In genomic region chr15:102503924-102504782, GRCm38 (mm10) we compare ENCODE assay signal across 33 mouse cellular contexts. TPM values are rescaled to one million over a fixed set of nuclear protein-coding genes. Genes with fewer than 3 reads are reported as not detected.
DNase-seq lines count a peak whose midpoint lies in the region; ATAC-seq and TF ChIP-seq lines count a peak whose summit lies in the region.
"Had no signal": no experiment of that assay in that cellular context is flagged by ENCODE, and none has a peak within 500 bp of the region (broad histone marks: within the 10 kb centered on the region; RNA-seq: fewer than 3 reads in every experiment).

No protein-coding gene starts in this region.

- in situ Hi-C loops in ES-E14 (cut with MboI; ENCODE audit: low sequenced_read_pairs in 2 of 2, unreplicated experiment in 2 of 2), result no loop called here

- WGBS in heart, embryonic 12.5 days, result 88% methylated on average over 9 of the region's 9 CpGs

- no peak overlapping the region for H3K4me3 ChIP-seq in heart, embryonic 12.5 days
- H3K4me3 ChIP-seq in layer of hippocampus, adult 2 months, result no peak overlapping the region
- no peak overlapping the region for H3K4me3 ChIP-seq in ES-E14 (ENCODE audit: insufficient read depth in 1 of 2, low read depth in 1 of 2, low read length in 2 of 2, poor library complexity in 1 of 2, severe bottlenecking in 1 of 2)
- H3K4me3 ChIP-seq: embryonic facial prominence, embryonic 12.5 days; forebrain, embryonic 12.5 days; left cerebral cortex, adult 2 months; liver, embryonic 12.5 days; lung, embryonic 15.5 days; megakaryocyte, embryonic 14.5 days; neural tube, embryonic 13.5 days had no signal

- no peak overlapping the region for H3K27ac ChIP-seq in heart, embryonic 12.5 days (ENCODE audit: poor library complexity, severe bottlenecking)
- peak overlapping the region; percentile 76; the same call in 1 of the 2 replicates for H3K27ac ChIP-seq in layer of hippocampus, adult 2 months
- H3K27ac ChIP-seq in ES-E14 (ENCODE audit: insufficient read depth, low read depth, low read length, poor library complexity, severe bottlenecking), result no peak overlapping the region
- H3K27ac ChIP-seq: hindbrain, embryonic 14.5 days; kidney, postnatal 0 days; left cerebral cortex, adult 2 months; liver, embryonic 12.5 days; lung, embryonic 15.5 days; neural tube, embryonic 13.5 days had no signal

- H3K9me3 ChIP-seq in heart, embryonic 12.5 days (replicated peaks), result no peaks in the 10 kb centered on the region
- H3K9me3 ChIP-seq in ES-E14 (ENCODE audit: control insufficient read depth, insufficient read depth, low read depth, low read length), result no peaks in the 10 kb centered on the region
- H3K9me3 ChIP-seq: embryonic facial prominence, embryonic 12.5 days; forebrain, embryonic 12.5 days; liver, embryonic 12.5 days; lung, embryonic 15.5 days; megakaryocyte, embryonic 14.5 days; neural tube, embryonic 13.5 days had no signal

- H3K9ac ChIP-seq in heart, embryonic 12.5 days, result no peak overlapping the region
- no peak overlapping the region for H3K9ac ChIP-seq in ES-E14 (ENCODE audit: insufficient read depth, low read depth, low read length, poor library complexity, severe bottlenecking)
- H3K9ac ChIP-seq: embryonic facial prominence, embryonic 12.5 days; forebrain, embryonic 12.5 days; hindbrain, embryonic 14.5 days; liver, embryonic 12.5 days; lung, embryonic 15.5 days; neural tube, embryonic 13.5 days had no signal

- peak; percentile 91 for DNase-seq in heart, adult 11 months
- no peak for DNase-seq in layer of hippocampus, adult 2 months (ENCODE audit: low spot score in 2 of 2)
- no peak for DNase-seq in layer of hippocampus, postnatal 36 days
- no peak for DNase-seq in ES-E14 (ENCODE audit: low read depth, low spot score)
- no peak for DNase-seq in adrenal gland, postnatal 36 days
- DNase-seq: adrenal gland, adult 8-10 months; B cell, adult 2 months; cerebellum, postnatal 10 days; heart, postnatal 36 days; kidney, adult 18-20 months; lung, postnatal 36 days; midbrain, embryonic 14.5 days; retina, postnatal 1 day had no signal

- no peaks in the 10 kb centered on the region for H3K27me3 ChIP-seq in heart, embryonic 12.5 days (replicated peaks)
- H3K27me3 ChIP-seq: CH12.LX; embryonic facial prominence, embryonic 12.5 days; forebrain, embryonic 12.5 days; liver, embryonic 12.5 days; lung, embryonic 15.5 days; megakaryocyte, embryonic 14.5 days; neural tube, embryonic 13.5 days had no signal

- H3K4me1 ChIP-seq in heart, embryonic 12.5 days (replicated peaks), result peaks cover 20% of the 10 kb centered on the region
- peaks cover 0 to 14% of the 10 kb centered on the region in 2 experiments; a peak in 3 of 4 replicates for H3K4me1 ChIP-seq in ES-E14 (ENCODE audit: control insufficient read depth in 2 of 2, insufficient read depth in 2 of 2, low read length in 2 of 2, poor library complexity in 1 of 2)
- H3K4me1 ChIP-seq: embryonic facial prominence, embryonic 12.5 days had no signal

- peaks cover 72% of the 10 kb centered on the region for H3K36me3 ChIP-seq in heart, embryonic 12.5 days
- H3K36me3 ChIP-seq in ES-E14 (ENCODE audit: control insufficient read depth, insufficient read depth, low read length, poor library complexity, severe bottlenecking), result peaks cover 45% of the 10 kb centered on the region

- TF ChIP-seq CTCF in layer of hippocampus, adult 2 months (conservative IDR thresholded peaks at IDR 0.05), result no peak

- no peak for ATAC-seq in heart, embryonic 12.5 days (ENCODE audit: insufficient number of reproducible peaks, low FRiP score)
- 0 out of 2 replicates have a peak, but pooled peaks have one; percentile 21 for ATAC-seq in erythroid progenitor cell, adult 5-6 weeks (replicated peaks; ENCODE audit: low FRiP score, poor library complexity, severe bottlenecking)
- ATAC-seq: activated CD4-positive, CD25-positive, alpha-beta regulatory T cell, adult 4 months; inflammation-experienced regulatory T-cells, adult 6 months; liver, embryonic 12.5 days had no signal

- H3K4me2 ChIP-seq in heart, embryonic 12.5 days, result no peak overlapping the region
- H3K4me2 ChIP-seq: embryonic facial prominence, embryonic 12.5 days; forebrain, embryonic 12.5 days; hindbrain, embryonic 14.5 days; liver, embryonic 12.5 days; lung, embryonic 15.5 days; neural tube, embryonic 13.5 days had no signal

TF ChIP-seq in ES-E14, 5 proteins besides CTCF, POLR2A, EP300 and RAD21:
- no peak for TF ChIP-seq HCFC1 (IDR thresholded peaks at IDR 0.05; ENCODE audit: borderline replicate concordance, insufficient read depth, low read length)
- TF ChIP-seq CHD2 (IDR thresholded peaks at IDR 0.05; ENCODE audit: low read depth, low read length), result 0 out of 2 replicates have a peak, but pooled peaks have one; percentile 20

RNA-seq across cellular contexts. Expression of gene Gm10337, which starts 0.6 kb away (rescaled TPM):
- polyA plus RNA-seq in heart, embryonic 12.5 days (2016; fragmentation: Nextera tagmentation; extraction: Ambion mirVana), result not detected in 2 replicates
- not detected for total RNA-seq in layer of hippocampus, adult 2 months (2021)
- not detected for total RNA-seq in layer of hippocampus, postnatal 36 days (2021)
- total RNA-seq in ES-E14 (2012; rRNA removed), result not detected in 2 replicates
- not detected in 2 replicates for total RNA-seq in erythroid progenitor cell, adult 5-6 weeks (2015; ENCODE audit: low replicate concordance)
- total RNA-seq in erythroid progenitor cell, adult 5-6 weeks (2017; ENCODE audit: low replicate concordance), result not detected in 2 replicates
- not detected for total RNA-seq in adrenal gland, postnatal 36 days (2021)
- total RNA-seq: CH12.LX; gastrocnemius, adult 8-10 months; heart, postnatal 36 days; left cerebral cortex, adult 2 months; left cerebral cortex, postnatal 36 days had no signal
- polyA plus RNA-seq: activated CD4-positive, CD25-positive, alpha-beta regulatory T cell, adult 4 months; embryonic facial prominence, embryonic 12.5 days; frontal cortex, adult 2 months; gonadal fat pad, adult 2 months; inflammation-experienced regulatory T-cells, adult 6 months; liver, embryonic 12.5 days; lung, embryonic 15.5 days; midbrain, embryonic 14.5 days; stomach, embryonic 16.5 days; thymus, postnatal 0 days had no signal

RNA-seq across cellular contexts. Expression of gene Map3k12, which starts 12.7 kb away (rescaled TPM):
- polyA plus RNA-seq in heart, embryonic 12.5 days (2016; fragmentation: Nextera tagmentation; extraction: Ambion mirVana), result 14.7 and 17.3 TPM in 2 replicates
- total RNA-seq in layer of hippocampus, adult 2 months (2021), result 10 to 100 TPM; 95.0 to 99.9 TPM
- total RNA-seq in layer of hippocampus, postnatal 36 days (2021), result 100 to 1,000 TPM in 1 of 2 experiments, 10 to 100 TPM in 1; 96.4 to 103 TPM
- 18.1 and 25.4 TPM in 2 replicates for total RNA-seq in ES-E14 (2012; rRNA removed)
- total RNA-seq in erythroid progenitor cell, adult 5-6 weeks (2015; ENCODE audit: low replicate concordance), result 0.72 TPM in 1 of 2 replicates, not detected in the other
- total RNA-seq in erythroid progenitor cell, adult 5-6 weeks (2017; ENCODE audit: low replicate concordance), result 2.6 TPM in 1 of 2 replicates, not detected in the other
- 1 to 10 TPM; 8.0 to 8.9 TPM for total RNA-seq in adrenal gland, postnatal 36 days (2021)

RNA-seq across cellular contexts. Expression of gene Tarbp2, which starts 13.8 kb away (rescaled TPM):
- 100 and 104 TPM in 2 replicates for polyA plus RNA-seq in heart, embryonic 12.5 days (2016; fragmentation: Nextera tagmentation; extraction: Ambion mirVana)
- 10 to 100 TPM; 36.2 to 37.7 TPM for total RNA-seq in layer of hippocampus, adult 2 months (2021)
- total RNA-seq in layer of hippocampus, postnatal 36 days (2021), result 10 to 100 TPM; 32.2 to 36.9 TPM
- total RNA-seq in ES-E14 (2012; rRNA removed), result 163 and 184 TPM in 2 replicates
- 11.5 and 19.7 TPM in 2 replicates for total RNA-seq in erythroid progenitor cell, adult 5-6 weeks (2015; ENCODE audit: low replicate concordance)
- 11.9 and 20.4 TPM in 2 replicates for total RNA-seq in erythroid progenitor cell, adult 5-6 weeks (2017; ENCODE audit: low replicate concordance)
- total RNA-seq in adrenal gland, postnatal 36 days (2021), result 10 to 100 TPM; 32.5 to 33.5 TPM

RNA-seq across cellular contexts. Expression of gene Npff, which starts 20.6 kb away (rescaled TPM):
- 2.2 and 2.8 TPM in 2 replicates for polyA plus RNA-seq in heart, embryonic 12.5 days (2016; fragmentation: Nextera tagmentation; extraction: Ambion mirVana)
- total RNA-seq in layer of hippocampus, adult 2 months (2021), result 1 to 10 TPM; 5.5 TPM
- 1 to 10 TPM; 3.7 to 4.3 TPM for total RNA-seq in layer of hippocampus, postnatal 36 days (2021)
- total RNA-seq in ES-E14 (2012; rRNA removed), result 1.9 and 2.6 TPM in 2 replicates
- 9.2 and 12.6 TPM in 2 replicates for total RNA-seq in erythroid progenitor cell, adult 5-6 weeks (2015; ENCODE audit: low replicate concordance)
- 3.3 TPM in 1 of 2 replicates, not detected in the other for total RNA-seq in erythroid progenitor cell, adult 5-6 weeks (2017; ENCODE audit: low replicate concordance)
- 1 to 10 TPM; 2.5 to 3.6 TPM for total RNA-seq in adrenal gland, postnatal 36 days (2021)

RNA-seq across cellular contexts. Expression of gene Pcbp2, which starts 33.8 kb away (rescaled TPM):
- 134 and 142 TPM in 2 replicates for polyA plus RNA-seq in heart, embryonic 12.5 days (2016; fragmentation: Nextera tagmentation; extraction: Ambion mirVana)
- total RNA-seq in layer of hippocampus, adult 2 months (2021), result 100 to 1,000 TPM; 496 to 505 TPM
- total RNA-seq in layer of hippocampus, postnatal 36 days (2021), result 100 to 1,000 TPM; 448 to 513 TPM
- 206 and 377 TPM in 2 replicates for total RNA-seq in ES-E14 (2012; rRNA removed)
- 405 and 484 TPM in 2 replicates for total RNA-seq in erythroid progenitor cell, adult 5-6 weeks (2015; ENCODE audit: low replicate concordance)
- 185 and 238 TPM in 2 replicates for total RNA-seq in erythroid progenitor cell, adult 5-6 weeks (2017; ENCODE audit: low replicate concordance)
- 100 to 1,000 TPM; 724 to 759 TPM for total RNA-seq in adrenal gland, postnatal 36 days (2021)
